Comparison of ENCODE assay signal across 10 mouse cellular contexts in genomic region chr15:98483907-98484886, GRCm38 (mm10). TPM values are rescaled to one million over a fixed set of nuclear protein-coding genes. Genes with fewer than 3 reads are reported as not detected.
DNase-seq lines count a peak whose midpoint lies in the region; ATAC-seq and TF ChIP-seq lines count a peak whose summit lies in the region.
"Had no signal": no experiment of that assay in that cellular context is flagged by ENCODE, and none has a peak within 500 bp of the region (broad histone marks: within the 10 kb centered on the region; RNA-seq: fewer than 3 reads in every experiment).

No protein-coding gene starts in this region.

- no peak overlapping the region for H3K9ac ChIP-seq in lung, embryonic 14.5 days
- H3K9ac ChIP-seq in stomach, embryonic 15.5 days: no peak overlapping the region
- H3K9ac ChIP-seq in forebrain, embryonic 13.5 days: no peak overlapping the region
- H3K9ac ChIP-seq: lung, embryonic 15.5 days had no signal

- H3K4me1 ChIP-seq in lung, embryonic 14.5 days (ENCODE audit: insufficient read depth): no peaks in the 10 kb centered on the region
- no peaks in the 10 kb centered on the region for H3K4me1 ChIP-seq in stomach, embryonic 15.5 days
- no peaks in the 10 kb centered on the region for H3K4me1 ChIP-seq in forebrain, embryonic 13.5 days
- H3K4me1 ChIP-seq: lung, embryonic 15.5 days had no signal

- peak; percentile 20 for DNase-seq in adrenal gland, postnatal 10 days
- DNase-seq in adrenal gland, adult 2 months: no peak
- peak; percentile 8 for DNase-seq in spleen, adult 12 weeks (ENCODE audit: low spot score)
- DNase-seq in spleen, postnatal 4 days (ENCODE audit: low spot score in 2 of 2): no peak
- peak; percentile 37 for DNase-seq in lung, embryonic 14.5 days
- DNase-seq in ovary, postnatal 10 days (ENCODE audit: low spot score): no peak

- no peak for ATAC-seq in lung, embryonic 14.5 days (ENCODE audit: insufficient read depth)
- no peak for ATAC-seq in stomach, embryonic 15.5 days (ENCODE audit: insufficient read depth, low FRiP score, low read depth)
- no peak for ATAC-seq in forebrain, embryonic 13.5 days

- H3K4me3 ChIP-seq in lung, embryonic 14.5 days (ENCODE audit: low read depth, low read length): no peak overlapping the region
- H3K4me3 ChIP-seq in stomach, embryonic 15.5 days (replicated peaks): no peak overlapping the region
- H3K4me3 ChIP-seq in forebrain, embryonic 13.5 days: no peak overlapping the region
- H3K4me3 ChIP-seq: lung, embryonic 15.5 days had no signal

- H3K9me3 ChIP-seq in lung, embryonic 14.5 days (ENCODE audit: low read depth, low read length): no peaks in the 10 kb centered on the region
- H3K9me3 ChIP-seq in stomach, embryonic 15.5 days: no peaks in the 10 kb centered on the region
- no peaks in the 10 kb centered on the region for H3K9me3 ChIP-seq in forebrain, embryonic 13.5 days (replicated peaks)
- H3K9me3 ChIP-seq: lung, embryonic 15.5 days had no signal

- H3K27ac ChIP-seq in lung, embryonic 14.5 days (ENCODE audit: low read depth): no peak overlapping the region
- H3K27ac ChIP-seq in stomach, embryonic 15.5 days: peak overlapping the region; percentile 21; the same call in 1 of the 2 replicates
- H3K27ac ChIP-seq in forebrain, embryonic 13.5 days: no peak overlapping the region
- H3K27ac ChIP-seq: lung, embryonic 15.5 days had no signal

- 56% methylated on average over 18 of the region's 18 CpGs for WGBS in lung, embryonic 14.5 days
- WGBS in stomach, embryonic 15.5 days: 57% methylated on average over 18 of the region's 18 CpGs
- WGBS in forebrain, embryonic 13.5 days: 82% methylated on average over 18 of the region's 18 CpGs

- TF ChIP-seq CTCF in lung, embryonic 14.5 days (IDR thresholded peaks at IDR 0.05; ENCODE audit: low read depth): no peak

- H3K4me2 ChIP-seq in lung, embryonic 14.5 days: no peak overlapping the region
- H3K4me2 ChIP-seq in stomach, embryonic 15.5 days: no peak overlapping the region
- H3K4me2 ChIP-seq in forebrain, embryonic 13.5 days: no peak overlapping the region
- H3K4me2 ChIP-seq: lung, embryonic 15.5 days had no signal

- H3K27me3 ChIP-seq in lung, embryonic 14.5 days (ENCODE audit: insufficient read depth, low read length): no peaks in the 10 kb centered on the region
- no peaks in the 10 kb centered on the region for H3K27me3 ChIP-seq in stomach, embryonic 15.5 days (replicated peaks)
- no peaks in the 10 kb centered on the region for H3K27me3 ChIP-seq in forebrain, embryonic 13.5 days
- H3K27me3 ChIP-seq: lung, embryonic 15.5 days had no signal

- H3K36me3 ChIP-seq in lung, embryonic 14.5 days (ENCODE audit: insufficient read depth): no peaks in the 10 kb centered on the region
- H3K36me3 ChIP-seq in stomach, embryonic 15.5 days: no peaks in the 10 kb centered on the region
- H3K36me3 ChIP-seq in forebrain, embryonic 13.5 days (ENCODE audit: poor library complexity, severe bottlenecking): no peaks in the 10 kb centered on the region
- H3K36me3 ChIP-seq: lung, embryonic 15.5 days had no signal

RNA-seq across cellular contexts. Expression of gene Lalba, which starts 1.7 kb away (rescaled TPM):
- under 1 TPM in 1 of 2 experiments, not detected in 1; 0.39 TPM for total RNA-seq in adrenal gland, postnatal 10 days (2021)
- total RNA-seq in adrenal gland, adult 2 months (2021): not detected
- polyA plus RNA-seq in adrenal gland, adult 2 months (2012; rRNA removed): not detected in 2 replicates
- 0.50 and 0.68 TPM in 2 replicates for polyA plus RNA-seq in lung, embryonic 14.5 days (2014; fragmentation: Nextera tagmentation; extraction: Ambion mirVana)
- polyA plus RNA-seq in stomach, embryonic 15.5 days (2015; fragmentation: Nextera tagmentation; extraction: Ambion mirVana): 0.23 TPM in 1 of 2 replicates, not detected in the other
- polyA plus RNA-seq in forebrain, embryonic 13.5 days (2015; fragmentation: Nextera tagmentation; extraction: Ambion mirVana): not detected in 2 replicates
- polyA plus RNA-seq: brain, embryonic 14.5 days had no signal

RNA-seq across cellular contexts. Expression of gene Olfr279, which starts 8.0 kb away (rescaled TPM):
- not detected for total RNA-seq in adrenal gland, postnatal 10 days (2021)
- not detected for total RNA-seq in adrenal gland, adult 2 months (2021)
- not detected in 2 replicates for polyA plus RNA-seq in adrenal gland, adult 2 months (2012; rRNA removed)
- not detected in 2 replicates for polyA plus RNA-seq in lung, embryonic 14.5 days (2014; fragmentation: Nextera tagmentation; extraction: Ambion mirVana)
- polyA plus RNA-seq in stomach, embryonic 15.5 days (2015; fragmentation: Nextera tagmentation; extraction: Ambion mirVana): not detected in 2 replicates
- polyA plus RNA-seq in forebrain, embryonic 13.5 days (2015; fragmentation: Nextera tagmentation; extraction: Ambion mirVana): not detected in 2 replicates
- polyA plus RNA-seq: brain, embryonic 14.5 days; lung, embryonic 15.5 days had no signal

RNA-seq across cellular contexts. Expression of gene OR5BS1P, which starts 14.5 kb away (rescaled TPM):
- total RNA-seq in adrenal gland, postnatal 10 days (2021): not detected
- not detected for total RNA-seq in adrenal gland, adult 2 months (2021)
- not detected in 2 replicates for polyA plus RNA-seq in adrenal gland, adult 2 months (2012; rRNA removed)
- polyA plus RNA-seq in lung, embryonic 14.5 days (2014; fragmentation: Nextera tagmentation; extraction: Ambion mirVana): not detected in 2 replicates
- polyA plus RNA-seq in stomach, embryonic 15.5 days (2015; fragmentation: Nextera tagmentation; extraction: Ambion mirVana): not detected in 2 replicates
- polyA plus RNA-seq in forebrain, embryonic 13.5 days (2015; fragmentation: Nextera tagmentation; extraction: Ambion mirVana): not detected in 2 replicates
- polyA plus RNA-seq: brain, embryonic 14.5 days; lung, embryonic 15.5 days had no signal

RNA-seq across cellular contexts. Expression of gene Olfr281, which starts 31.8 kb away (rescaled TPM):
- total RNA-seq in adrenal gland, postnatal 10 days (2021): not detected
- not detected for total RNA-seq in adrenal gland, adult 2 months (2021)
- polyA plus RNA-seq in adrenal gland, adult 2 months (2012; rRNA removed): not detected in 2 replicates
- polyA plus RNA-seq in lung, embryonic 14.5 days (2014; fragmentation: Nextera tagmentation; extraction: Ambion mirVana): not detected in 2 replicates
- 0.03 TPM in 1 of 2 replicates, not detected in the other for polyA plus RNA-seq in stomach, embryonic 15.5 days (2015; fragmentation: Nextera tagmentation; extraction: Ambion mirVana)
- not detected in 2 replicates for polyA plus RNA-seq in forebrain, embryonic 13.5 days (2015; fragmentation: Nextera tagmentation; extraction: Ambion mirVana)
- polyA plus RNA-seq: brain, embryonic 14.5 days; lung, embryonic 15.5 days had no signal

RNA-seq across cellular contexts. Expression of gene Kansl2, which starts 49.9 kb away (rescaled TPM):
- 10 to 100 TPM; 64.8 to 77.9 TPM for total RNA-seq in adrenal gland, postnatal 10 days (2021)
- total RNA-seq in adrenal gland, adult 2 months (2021): 10 to 100 TPM; 70.7 to 99.0 TPM
- polyA plus RNA-seq in adrenal gland, adult 2 months (2012; rRNA removed): 44.6 and 49.5 TPM in 2 replicates
- 113 and 121 TPM in 2 replicates for polyA plus RNA-seq in lung, embryonic 14.5 days (2014; fragmentation: Nextera tagmentation; extraction: Ambion mirVana)
- 79.4 and 86.7 TPM in 2 replicates for polyA plus RNA-seq in stomach, embryonic 15.5 days (2015; fragmentation: Nextera tagmentation; extraction: Ambion mirVana)
- polyA plus RNA-seq in forebrain, embryonic 13.5 days (2015; fragmentation: Nextera tagmentation; extraction: Ambion mirVana): 150 and 157 TPM in 2 replicates

Comparison
In these comparisons a context has a peak if more than half of its experiments do, and no peak if none do; other contexts are left out.
1. DNase-seq: peak in adrenal gland, postnatal 10 days (single experiment), spleen, adult 12 weeks (single experiment) and lung, embryonic 14.5 days (single experiment); none in adrenal gland, adult 2 months (single experiment), spleen, postnatal 4 days (0 of 2) and ovary, postnatal 10 days (single experiment).